Mouse (Mus musculus) limb, embryonic 14.5 days (tissue): ENCODE measurements around the gene Oxnad1. TPM values are rescaled to one million over a fixed set of nuclear protein-coding genes. Genes with fewer than 3 reads are reported as not detected.
"Not testable (repeated sequence)": the region's sequence is repeated elsewhere in the genome, so short reads cannot be mapped to it uniquely, and the experiment has no call there.

Source experiments
- ATAC-seq: fragments of 200-750 bp; cut with Nextera tagmentation; 2 replicates; pipeline ENCODE4 v1.8.0; 2017; ENCODE audit warnings: low read depth, moderate number of reproducible peaks, moderate TSS enrichment; ENCODE audit not compliant: low FRiP score
- DNase-seq: peaks from one replicate; pipeline ENCODE4 v3.0.0-alpha.2; 2015; ENCODE audit warnings: low spot score
- H3K27ac ChIP-seq: fragments of 300-500 bp; sonication (generic); replicated peaks from 2 replicates; pipeline ENCODE4 v1.5.1; 2014; ENCODE audit warnings: low read depth, mild to moderate bottlenecking, low read length, moderate library complexity, mixed read lengths
- H3K27me3 ChIP-seq: fragments of 300-500 bp; sonication (generic); 2 replicates; pipeline ENCODE4 v1.6.1; 2014; ENCODE audit warnings: low read length, mixed read lengths; ENCODE audit not compliant: control insufficient read depth, insufficient read depth
- H3K36me3 ChIP-seq: fragments of 300-500 bp; sonication (generic); 2 replicates; pipeline ENCODE4 v1.6.1; 2014; ENCODE audit warnings: mild to moderate bottlenecking, low read length, moderate library complexity, mixed read lengths; ENCODE audit not compliant: control insufficient read depth, insufficient read depth
- H3K4me1 ChIP-seq: fragments of 300-500 bp; sonication (generic); 2 replicates; pipeline ENCODE4 v1.6.1; 2014; ENCODE audit warnings: antibody characterized with exemption, low read length, mixed read lengths; ENCODE audit not compliant: control insufficient read depth, insufficient read depth
- H3K4me2 ChIP-seq: fragments of 300-500 bp; sonication (generic); replicated peaks from 2 replicates; pipeline ENCODE4 v1.6.1; 2014; ENCODE audit warnings: low read depth, mild to moderate bottlenecking, low read length, moderate library complexity; ENCODE audit not compliant: severe bottlenecking
- H3K4me3 ChIP-seq: fragments of 300-500 bp; sonication (generic); replicated peaks from 2 replicates; pipeline ENCODE4 v1.5.1; 2014; ENCODE audit warnings: low read length
- H3K9ac ChIP-seq: fragments of 300-500 bp; sonication (generic); 2 replicates; pipeline ENCODE4 v1.6.1; 2014; ENCODE audit warnings: mild to moderate bottlenecking, low read depth, low read length, moderate library complexity; ENCODE audit not compliant: severe bottlenecking
- H3K9me3 ChIP-seq: fragments of 300-500 bp; sonication (generic); 2 replicates; pipeline ENCODE4 v1.6.1; 2016; ENCODE audit warnings: low read length; ENCODE audit not compliant: control insufficient read depth
- POLR2A ChIP-seq: fragments of 200-500 bp; IDR thresholded peaks from 2 replicates; pipeline ENCODE4 v1.8.0; 2012; ENCODE audit warnings: inconsistent platforms, mild to moderate bottlenecking, moderate library complexity, borderline replicate concordance; ENCODE audit not compliant: insufficient read depth, insufficient read length; ENCODE audit errors: extremely low read depth
- whole genome bisulfite sequencing: fragments of 180-500 bp; shearing (Covaris S2); extraction: QIAGEN DNeasy Blood & Tissue Kit; methylation state at CpG from one replicate; pipeline ENCODE4 v1.1.7; 2014; 5-methylcytosine and 5-hydroxymethylcytosine counted together
- polyA plus RNA-seq, 2 experiments: library from polyadenylated mRNA; depleted of rRNA in 1 of 2; stranded (reverse) in 1 of 2; unstranded in 1 of 2; fragments of >200 nt; fragmentation: Nextera tagmentation in 1 of 2; extraction: Ambion mirVana in 1 of 2; gene quantifications; 2 replicates each; pipeline versions ENCODE4 v1.2.1 to v1.2.3; 2012 to 2014

Oxnad1 gene
- polyA plus RNA-seq, 2 experiments = 16.0 to 23.8 TPM

GRCm38 (mm10) chr14:32131836-32132235 is 46.7 kb downstream of the Oxnad1 start:
- Histone ChIP-seq H3K27me3 (no peaks in the 10 kb centered on the region), H3K27ac (no peak overlapping the region), H3K9me3 (no peaks in the 10 kb centered on the region), H3K9ac (no peak overlapping the region), H3K4me2 (no peak overlapping the region), H3K4me3 (no peak overlapping the region), H3K36me3 (no peaks in the 10 kb centered on the region), H3K4me1 (no peaks in the 10 kb centered on the region)
- TF ChIP-seq POLR2A = no peak
- WGBS = 84% methylated on average over 4 of the region's 4 CpGs
- ATAC-seq (no peak), DNase-seq (no peak)

- H3K9ac ChIP-seq = no peak overlapping the region
Observed at GRCm38 (mm10) chr14:32134293-32134692, 49.1 kb downstream of the Oxnad1 start.

GRCm38 (mm10) chr14:32136467-32136866 is 51.3 kb downstream of the Oxnad1 start:
- not testable (repeated sequence) for H3K36me3 ChIP-seq, H3K4me2 ChIP-seq, H3K9me3 ChIP-seq, H3K9ac ChIP-seq, H3K27me3 ChIP-seq, H3K4me3 ChIP-seq, ATAC-seq, H3K27ac ChIP-seq, H3K4me1 ChIP-seq, DNase-seq
- 60% methylated on average over 3 of the region's 3 CpGs for WGBS

More at GRCm38 (mm10) chr14:32134293-32134692, 49.1 kb downstream of the Oxnad1 start:
- TF ChIP-seq POLR2A = no peak
- no peaks in the 10 kb centered on the region for H3K9me3 ChIP-seq
- ATAC-seq (no peak), DNase-seq (no peak)
- WGBS = 46% methylated on average over 2 of the region's 2 CpGs
- H3K36me3 ChIP-seq = no peaks in the 10 kb centered on the region
- H3K4me1 ChIP-seq = no peaks in the 10 kb centered on the region
- H3K4me2 ChIP-seq = no peak overlapping the region
- no peaks in the 10 kb centered on the region for H3K27me3 ChIP-seq
- no peak overlapping the region for H3K4me3 ChIP-seq
- no peak overlapping the region for H3K27ac ChIP-seq

GRCm38 (mm10) chr14:32140359-32140965 is 55.3 kb downstream of the Oxnad1 start:
- TF ChIP-seq POLR2A = no peak
- Histone ChIP-seq H3K4me2 (no peak overlapping the region), H3K9ac (no peak overlapping the region), H3K27me3 (no peaks in the 10 kb centered on the region), H3K9me3 (no peaks in the 10 kb centered on the region), H3K27ac (no peak overlapping the region), H3K4me3 (no peak overlapping the region), H3K4me1 (no peaks in the 10 kb centered on the region), H3K36me3 (no peaks in the 10 kb centered on the region)
- DNase-seq (no peak), ATAC-seq (no peak)
- 78% methylated on average over 5 of the region's 5 CpGs for WGBS

- no peaks in the 10 kb centered on the region for H3K36me3 ChIP-seq
- DNase-seq (no peak), ATAC-seq (no peak)
- no peaks in the 10 kb centered on the region for H3K4me1 ChIP-seq
- H3K9me3 ChIP-seq = no peaks in the 10 kb centered on the region
- no peak for TF ChIP-seq POLR2A
- no peak within 1 kb of the TSS for H3K9ac ChIP-seq
- WGBS = 88% methylated on average over 5 of the region's 5 CpGs
- no peak within 1 kb of the TSS for H3K27ac ChIP-seq
- H3K4me3 ChIP-seq = no peak within 1 kb of the TSS
- no peak within 1 kb of the TSS for H3K4me2 ChIP-seq
- H3K27me3 ChIP-seq = no peaks in the 10 kb centered on the region
Observed at GRCm38 (mm10) chr14:32141723-32142122, 56.5 kb downstream of the Oxnad1 start, which contains the start of gene Msmb. Gene Msmb (plus strand): TSS chr14:32142023.

- H3K27me3 ChIP-seq = no peaks in the 10 kb centered on the region
- ATAC-seq = no peak
- no peak overlapping the region for H3K9ac ChIP-seq
- no peak overlapping the region for H3K27ac ChIP-seq
- no peaks in the 10 kb centered on the region for H3K9me3 ChIP-seq
- no peak for TF ChIP-seq POLR2A
- DNase-seq = no peak
- no peaks in the 10 kb centered on the region for H3K36me3 ChIP-seq
- no peaks in the 10 kb centered on the region for H3K4me1 ChIP-seq
- H3K4me3 ChIP-seq = no peak overlapping the region
- H3K4me2 ChIP-seq = no peak overlapping the region
Observed at GRCm38 (mm10) chr14:32144734-32145133, 59.6 kb downstream of the Oxnad1 start.
